Mouse (Mus musculus): ENCODE data around the gene Ric3. TPM values are rescaled to one million over a fixed set of nuclear protein-coding genes. Genes with fewer than 3 reads are reported as not detected.

Ric3 gene
- polyA plus RNA-seq, 1 experiment: 0.31 TPM

DNA sequence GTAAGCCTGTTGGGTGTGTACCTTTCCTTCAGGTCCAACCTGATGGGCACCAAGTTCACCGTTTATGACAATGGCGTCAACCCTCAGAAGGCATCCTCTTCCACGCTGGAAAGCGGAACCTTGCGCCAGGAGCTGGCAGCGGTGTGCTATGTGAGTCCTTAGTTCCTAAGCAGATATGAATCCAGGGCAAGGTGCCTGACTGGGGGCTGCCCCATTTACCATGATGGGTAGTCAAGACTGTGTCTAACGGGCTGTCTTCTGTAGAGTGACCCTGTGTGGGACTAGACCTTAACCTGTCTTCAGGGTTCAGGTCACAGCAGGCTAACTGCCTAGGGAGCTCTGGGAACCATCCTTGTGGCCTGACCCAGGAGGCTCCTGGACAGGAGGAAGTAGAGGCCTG is 55.4 kb downstream of the Ric3 start:
- Histone ChIP-seq H3K27me3 (replicated peaks) (peaks cover 18% of the 10 kb centered on the region), H3K4me1 (peaks cover 5% of the 10 kb centered on the region; the same call in 1 of the 2 replicates), H3K9me3 (no peaks in the 10 kb centered on the region), H3K4me3 (replicated peaks) (no peak overlapping the region), H3K36me3 (replicated peaks; ENCODE audit: low read length) (no peaks in the 10 kb centered on the region)
- TF ChIP-seq FLI1 (IDR thresholded peaks at IDR 0.05; ENCODE audit: low read length) (no peak), GATA1 (IDR thresholded peaks at IDR 0.05; ENCODE audit: borderline replicate concordance, low read length) (no peak)

DNA sequence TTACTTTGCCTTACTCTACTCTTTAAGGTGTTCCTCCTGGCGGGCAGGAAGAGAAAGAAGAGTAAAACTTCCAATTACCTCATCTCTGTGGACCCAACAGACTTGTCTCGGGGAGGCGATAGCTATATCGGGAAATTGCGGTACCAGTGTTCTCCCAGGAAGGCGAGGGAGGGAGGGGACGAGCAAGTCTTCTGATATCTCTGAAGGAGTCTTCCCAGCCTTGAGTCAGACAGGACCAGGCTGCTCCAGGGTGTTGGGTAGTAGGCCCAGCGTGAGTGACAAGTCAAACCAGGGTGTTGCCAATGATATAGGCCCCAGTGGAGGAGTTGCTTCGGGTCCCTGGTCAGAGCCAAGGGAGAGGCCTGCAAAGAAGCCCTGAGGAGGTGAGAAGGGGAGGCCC is 56.2 kb downstream of the Ric3 start:
- peaks cover 5% of the 10 kb centered on the region; the same call in 1 of the 2 replicates for H3K4me1 ChIP-seq
- no peaks in the 10 kb centered on the region for H3K9me3 ChIP-seq
- no peak overlapping the region for H3K4me3 ChIP-seq (replicated peaks)
- peaks cover 18% of the 10 kb centered on the region for H3K27me3 ChIP-seq (replicated peaks)
- TF ChIP-seq GATA1 (IDR thresholded peaks at IDR 0.05; ENCODE audit: borderline replicate concordance, low read length): no peak
- no peak for TF ChIP-seq FLI1 (IDR thresholded peaks at IDR 0.05; ENCODE audit: low read length)
- H3K36me3 ChIP-seq (replicated peaks; ENCODE audit: low read length): no peaks in the 10 kb centered on the region

DNA sequence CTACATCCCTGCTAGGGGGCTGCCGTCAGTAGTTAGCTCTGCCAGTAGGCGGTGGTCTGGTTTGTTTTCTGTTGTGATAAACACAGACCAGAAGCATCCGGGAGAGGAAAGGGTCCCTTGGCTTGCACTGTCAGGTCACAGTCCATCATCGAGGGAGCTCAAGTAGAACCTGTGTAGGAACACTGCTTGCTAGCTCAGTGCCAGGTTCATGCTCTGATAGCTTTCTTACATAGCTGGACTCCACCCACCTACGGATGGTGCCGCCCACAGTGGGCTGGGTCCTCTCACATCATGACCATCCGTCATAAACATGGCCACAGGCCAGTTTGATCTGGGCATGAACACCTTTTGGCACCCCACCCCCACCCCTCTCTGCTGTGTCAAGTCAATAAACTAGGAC is 57.4 kb downstream of the Ric3 start:
- H3K4me1 ChIP-seq: peaks cover 5% of the 10 kb centered on the region; the same call in 1 of the 2 replicates
- H3K27me3 ChIP-seq (replicated peaks): peaks cover 16% of the 10 kb centered on the region
- no peak for TF ChIP-seq GATA1 (IDR thresholded peaks at IDR 0.05; ENCODE audit: borderline replicate concordance, low read length)
- TF ChIP-seq FLI1 (IDR thresholded peaks at IDR 0.05; ENCODE audit: low read length): no peak
- H3K4me3 ChIP-seq (replicated peaks): no peak overlapping the region
- H3K36me3 ChIP-seq (replicated peaks; ENCODE audit: low read length): no peaks in the 10 kb centered on the region
- H3K9me3 ChIP-seq: no peaks in the 10 kb centered on the region

DNA sequence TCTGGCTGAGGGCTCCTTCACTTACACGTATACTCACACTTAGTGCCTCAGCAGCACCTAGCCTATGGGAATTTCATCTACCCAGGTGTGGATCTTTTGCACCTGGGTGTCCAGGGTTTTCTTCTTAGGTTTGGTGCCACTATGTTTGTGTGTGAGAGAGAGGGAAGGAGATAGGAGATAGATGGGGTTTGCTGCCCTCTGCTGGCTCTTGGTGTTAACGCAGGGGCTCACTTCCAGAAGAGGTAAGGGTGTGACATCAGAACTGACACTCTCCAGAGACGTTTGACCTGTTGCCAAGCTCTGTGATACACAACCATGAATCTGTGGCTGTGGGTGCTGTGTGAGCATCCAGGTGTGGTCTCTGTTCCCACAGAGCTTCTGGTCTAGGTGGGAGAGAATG is 61.7 kb downstream of the Ric3 start:
- Histone ChIP-seq H3K4me1 (no peaks in the 10 kb centered on the region; the same call in 1 of the 2 replicates), H3K36me3 (replicated peaks; ENCODE audit: low read length) (no peaks in the 10 kb centered on the region), H3K9me3 (no peaks in the 10 kb centered on the region), H3K27me3 (replicated peaks) (peaks cover 13% of the 10 kb centered on the region), H3K4me3 (replicated peaks) (no peak overlapping the region)
- no peak for TF ChIP-seq GATA1 (IDR thresholded peaks at IDR 0.05; ENCODE audit: borderline replicate concordance, low read length)
- no peak for TF ChIP-seq FLI1 (IDR thresholded peaks at IDR 0.05; ENCODE audit: low read length)

DNA sequence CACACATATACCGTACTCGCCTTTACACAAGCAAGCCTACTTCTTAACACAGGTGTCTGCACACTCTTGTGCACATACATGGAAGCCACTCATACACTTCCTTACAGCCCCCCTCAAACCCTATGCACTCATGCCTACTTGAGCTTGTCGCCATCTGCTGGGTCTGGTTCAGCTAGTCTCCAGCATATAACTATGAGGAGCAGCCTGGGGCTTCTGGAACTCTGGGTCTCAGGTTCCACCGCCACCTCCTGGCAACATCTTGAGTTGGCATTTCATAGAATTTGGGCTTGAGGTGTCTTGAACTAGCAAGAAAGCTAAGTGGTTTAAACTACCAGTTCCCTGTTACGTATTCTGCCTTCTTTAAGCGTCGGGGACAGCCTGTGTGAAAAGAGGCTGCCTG is 63.9 kb downstream of the Ric3 start:
- H3K4me3 ChIP-seq (replicated peaks): no peak overlapping the region
- H3K4me1 ChIP-seq: no peaks in the 10 kb centered on the region; the same call in 1 of the 2 replicates
- no peak for TF ChIP-seq FLI1 (IDR thresholded peaks at IDR 0.05; ENCODE audit: low read length)
- no peak for TF ChIP-seq GATA1 (IDR thresholded peaks at IDR 0.05; ENCODE audit: borderline replicate concordance, low read length)
- no peaks in the 10 kb centered on the region for H3K36me3 ChIP-seq (replicated peaks; ENCODE audit: low read length)
- H3K9me3 ChIP-seq: no peaks in the 10 kb centered on the region
- peaks cover 11% of the 10 kb centered on the region for H3K27me3 ChIP-seq (replicated peaks)

DNA sequence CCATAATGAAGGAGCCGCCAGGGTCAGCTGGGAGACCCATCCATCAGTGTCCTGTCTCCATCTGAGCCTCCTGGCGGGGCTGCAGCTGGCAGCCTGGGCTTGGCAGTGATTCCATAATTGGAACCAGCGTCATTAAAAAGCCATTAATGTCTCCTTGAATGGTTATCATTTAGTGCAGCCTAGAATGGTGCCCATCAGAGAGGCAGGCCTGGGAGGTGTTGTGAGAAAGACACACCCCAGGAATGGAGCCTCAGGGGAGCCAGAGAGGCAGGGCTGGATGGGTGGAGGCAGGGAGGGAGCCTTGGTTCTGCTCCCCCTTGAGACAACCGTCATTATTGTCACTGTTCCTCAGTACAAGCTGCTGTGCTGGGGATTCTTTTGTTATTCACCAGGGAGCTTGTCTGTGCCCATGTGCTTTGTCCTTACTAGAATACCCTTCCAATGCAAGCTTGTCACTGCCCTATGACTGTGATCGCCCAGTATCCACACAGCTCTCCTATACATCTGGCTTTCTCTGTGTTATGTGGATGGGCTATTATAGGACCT is 66.7 kb downstream of the Ric3 start:
- TF ChIP-seq GATA1 (IDR thresholded peaks at IDR 0.05; ENCODE audit: borderline replicate concordance, low read length) (no peak), FLI1 (IDR thresholded peaks at IDR 0.05; ENCODE audit: low read length) (no peak)
- Histone ChIP-seq H3K36me3 (replicated peaks; ENCODE audit: low read length) (no peaks in the 10 kb centered on the region), H3K4me1 (no peaks in the 10 kb centered on the region), H3K4me3 (replicated peaks) (no peak overlapping the region), H3K9me3 (no peaks in the 10 kb centered on the region), H3K27me3 (replicated peaks) (peaks cover 29% of the 10 kb centered on the region)

- H3K27me3 ChIP-seq (replicated peaks): peaks cover 42% of the 10 kb centered on the region
- TF ChIP-seq FLI1 (IDR thresholded peaks at IDR 0.05; ENCODE audit: low read length) (no peak), GATA1 (IDR thresholded peaks at IDR 0.05; ENCODE audit: borderline replicate concordance, low read length) (no peak)
Observed at GRCm38 (mm10) chr7:109014851-109015250, 68.3 kb downstream of the Ric3 start.

DNA sequence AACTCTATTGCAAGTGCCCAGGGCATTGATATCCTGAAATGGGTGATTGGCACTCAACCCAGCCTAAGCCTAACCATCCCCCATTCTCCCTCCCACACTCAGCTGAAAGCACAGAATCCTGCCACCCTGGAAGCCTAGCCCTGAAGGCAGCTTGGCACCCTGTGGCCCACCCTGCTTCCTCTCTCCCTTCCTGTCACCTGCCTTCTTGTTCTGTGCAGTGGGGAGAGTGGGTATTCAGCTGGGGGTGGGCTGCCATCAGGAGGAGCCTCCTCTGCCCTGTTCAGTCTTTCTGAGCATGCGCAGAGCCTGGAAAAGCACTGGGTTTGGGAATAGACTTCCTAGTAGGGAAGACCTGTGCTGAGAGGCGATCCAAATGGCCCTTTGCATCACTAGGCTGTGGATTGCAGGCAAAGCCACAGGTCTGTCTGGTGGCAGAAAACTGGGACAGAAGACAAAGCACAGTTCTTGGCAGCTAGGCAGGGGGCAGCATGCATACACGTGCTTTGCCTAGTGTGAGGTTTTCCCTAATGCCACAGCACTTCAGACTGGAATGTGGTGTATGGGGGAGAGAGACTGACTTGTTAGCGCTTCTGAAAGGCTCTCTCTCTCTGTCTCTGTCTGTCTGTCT is 70.0 kb downstream of the Ric3 start:
- Histone ChIP-seq H3K4me1 (no peaks in the 10 kb centered on the region), H3K9me3 (no peaks in the 10 kb centered on the region), H3K4me3 (replicated peaks) (no peak overlapping the region), H3K27me3 (replicated peaks) (peaks cover 52% of the 10 kb centered on the region), H3K36me3 (replicated peaks; ENCODE audit: low read length) (no peaks in the 10 kb centered on the region)
- no peak for TF ChIP-seq GATA1 (IDR thresholded peaks at IDR 0.05; ENCODE audit: borderline replicate concordance, low read length)
- no peak for TF ChIP-seq FLI1 (IDR thresholded peaks at IDR 0.05; ENCODE audit: low read length)

More at GRCm38 (mm10) chr7:109014851-109015250, 68.3 kb downstream of the Ric3 start:
- Histone ChIP-seq H3K36me3 (replicated peaks; ENCODE audit: low read length) (no peaks in the 10 kb centered on the region), H3K4me3 (replicated peaks) (no peak overlapping the region), H3K9me3 (no peaks in the 10 kb centered on the region), H3K4me1 (no peaks in the 10 kb centered on the region)

DNA sequence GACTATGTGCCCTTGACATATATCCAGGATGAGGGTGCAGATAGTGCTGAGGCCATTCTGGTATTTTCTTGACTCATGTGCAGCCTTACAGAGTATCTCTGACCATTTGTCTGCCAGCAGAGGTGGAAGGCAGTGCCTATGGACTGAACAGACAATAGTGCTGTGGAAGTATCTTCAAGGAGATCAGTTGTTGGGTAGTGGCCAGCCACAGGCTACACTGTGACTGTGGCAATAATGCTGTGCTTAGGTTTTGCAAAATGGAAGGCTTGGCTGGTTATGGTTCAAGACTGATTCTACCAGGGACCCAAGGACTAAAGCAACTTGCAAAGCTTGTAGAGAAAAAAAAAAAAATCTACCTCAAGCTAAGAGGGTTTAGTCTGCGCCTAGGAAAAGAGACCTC is 70.6 kb downstream of the Ric3 start:
- H3K36me3 ChIP-seq (replicated peaks; ENCODE audit: low read length): no peaks in the 10 kb centered on the region
- H3K27me3 ChIP-seq (replicated peaks): peaks cover 50% of the 10 kb centered on the region
- TF ChIP-seq FLI1 (IDR thresholded peaks at IDR 0.05; ENCODE audit: low read length): no peak
- no peak for TF ChIP-seq GATA1 (IDR thresholded peaks at IDR 0.05; ENCODE audit: borderline replicate concordance, low read length)
- H3K4me1 ChIP-seq: no peaks in the 10 kb centered on the region
- no peaks in the 10 kb centered on the region for H3K9me3 ChIP-seq
- no peak overlapping the region for H3K4me3 ChIP-seq (replicated peaks)

DNA sequence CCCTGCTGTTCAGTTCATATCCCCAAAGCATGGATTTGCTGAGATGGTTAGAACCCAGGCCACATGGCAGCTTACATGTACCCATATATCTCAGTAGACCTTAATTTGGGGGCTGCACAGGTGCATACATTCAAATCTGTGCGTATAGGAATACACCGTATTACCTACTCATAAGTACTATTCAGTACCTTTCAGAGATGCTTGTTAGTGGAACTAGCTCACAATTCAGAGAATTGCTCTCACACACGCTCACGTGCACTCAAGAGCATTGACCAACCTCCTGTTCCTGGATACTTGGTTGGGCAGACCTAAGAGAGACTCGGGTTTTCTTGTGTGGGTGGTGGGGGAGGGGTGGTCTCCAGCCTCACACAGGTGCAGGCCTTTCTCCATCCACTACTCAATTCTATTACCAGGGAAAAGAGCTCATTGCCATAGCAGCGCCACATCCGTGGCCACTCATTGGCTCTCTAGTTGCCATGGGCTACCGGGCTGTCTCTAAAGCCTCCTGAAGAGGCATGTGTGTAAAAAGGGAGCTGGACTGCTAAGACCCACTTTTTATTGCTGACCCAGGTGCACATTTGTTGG is 71.4 kb downstream of the Ric3 start:
- no peak for TF ChIP-seq FLI1 (IDR thresholded peaks at IDR 0.05; ENCODE audit: low read length)
- TF ChIP-seq GATA1 (IDR thresholded peaks at IDR 0.05; ENCODE audit: borderline replicate concordance, low read length): no peak
- Histone ChIP-seq H3K9me3 (no peaks in the 10 kb centered on the region), H3K4me3 (replicated peaks) (no peak overlapping the region), H3K36me3 (replicated peaks; ENCODE audit: low read length) (no peaks in the 10 kb centered on the region), H3K27me3 (replicated peaks) (peaks cover 51% of the 10 kb centered on the region), H3K4me1 (no peaks in the 10 kb centered on the region)

All from megakaryocyte, embryonic 14.5 days (primary cell).